Mouse (Mus musculus): ENCODE results near the gene Tmem106c. TPM values are rescaled to one million over a fixed set of nuclear protein-coding genes. Genes with fewer than 3 reads are reported as not detected.

Gene Tmem106c
- polyA plus RNA-seq, 1 experiment from 2014 or later: 37.8 TPM

DNA sequence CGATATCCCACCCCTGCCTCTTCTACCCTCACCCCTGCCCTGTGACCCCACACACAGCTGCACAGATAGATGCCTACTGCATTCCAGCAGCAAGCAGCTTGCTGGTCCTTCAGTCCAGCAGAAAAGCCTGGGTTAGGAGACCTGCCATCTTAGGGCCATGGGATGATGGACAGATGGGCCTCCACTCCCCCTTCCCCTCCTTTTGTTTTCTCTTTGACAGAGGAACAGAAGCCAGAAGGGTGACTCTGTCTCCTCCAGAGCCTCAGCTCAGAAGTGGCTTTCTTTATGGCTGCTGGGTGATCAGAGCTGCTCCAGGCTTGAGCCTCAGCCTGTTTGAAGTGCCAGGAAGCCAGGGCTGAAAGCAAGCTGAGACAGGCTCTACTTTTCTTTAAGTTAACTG is 25.5 kb downstream of the Tmem106c start:
- Histone ChIP-seq H3K27ac (peak overlapping the region; percentile 93), H3K4me2 (no peak overlapping the region), H3K9ac (no peak overlapping the region), H3K4me3 (no peak overlapping the region), H3K9me3 (no peaks in the 10 kb centered on the region), H3K4me1 (peaks cover 45% of the 10 kb centered on the region), H3K27me3 (no peaks in the 10 kb centered on the region), H3K36me3 (peaks cover 65% of the 10 kb centered on the region)
- WGBS: 29% methylated on average over 1 of the region's 1 CpGs
- no peak for ATAC-seq (ENCODE audit: insufficient number of reproducible peaks, insufficient read depth, low FRiP score, low TSS enrichment, low read depth)

GRCm38 (mm10) chr15:97990124-97990523 is 26.1 kb downstream of the Tmem106c start:
- peaks cover 45% of the 10 kb centered on the region for H3K4me1 ChIP-seq
- peak overlapping the region; percentile 54; the same call in 1 of the 2 replicates for H3K9ac ChIP-seq
- no peak for ATAC-seq (ENCODE audit: insufficient number of reproducible peaks, insufficient read depth, low FRiP score, low TSS enrichment, low read depth)
- H3K36me3 ChIP-seq: peaks cover 65% of the 10 kb centered on the region
- no peaks in the 10 kb centered on the region for H3K9me3 ChIP-seq
- H3K4me3 ChIP-seq: peak overlapping the region; percentile 13; the same call in 1 of the 2 replicates
- no peaks in the 10 kb centered on the region for H3K27me3 ChIP-seq
- whole genome bisulfite sequencing: 2% methylated on average over 6 of the region's 6 CpGs
- H3K4me2 ChIP-seq: peak overlapping the region; percentile 45
- H3K27ac ChIP-seq: peak overlapping the region; percentile 93

- Histone ChIP-seq H3K4me2 (peak overlapping the region; percentile 4; the same call in 1 of the 2 replicates), H3K9me3 (no peaks in the 10 kb centered on the region), H3K27me3 (no peaks in the 10 kb centered on the region), H3K4me1 (peaks cover 45% of the 10 kb centered on the region), H3K4me3 (no peak overlapping the region; the same call in 1 of the 2 replicates), H3K9ac (peak overlapping the region; percentile 46; the same call in 1 of the 2 replicates), H3K36me3 (peaks cover 62% of the 10 kb centered on the region), H3K27ac (peak overlapping the region; percentile 93)
- ATAC-seq (ENCODE audit: insufficient number of reproducible peaks, insufficient read depth, low FRiP score, low TSS enrichment, low read depth): no peak
- WGBS: 8% methylated on average over 4 of the region's 4 CpGs
These were observed 26.7 kb downstream of the Tmem106c start for GRCm38 (mm10) chr15:97990721-97991120.

DNA sequence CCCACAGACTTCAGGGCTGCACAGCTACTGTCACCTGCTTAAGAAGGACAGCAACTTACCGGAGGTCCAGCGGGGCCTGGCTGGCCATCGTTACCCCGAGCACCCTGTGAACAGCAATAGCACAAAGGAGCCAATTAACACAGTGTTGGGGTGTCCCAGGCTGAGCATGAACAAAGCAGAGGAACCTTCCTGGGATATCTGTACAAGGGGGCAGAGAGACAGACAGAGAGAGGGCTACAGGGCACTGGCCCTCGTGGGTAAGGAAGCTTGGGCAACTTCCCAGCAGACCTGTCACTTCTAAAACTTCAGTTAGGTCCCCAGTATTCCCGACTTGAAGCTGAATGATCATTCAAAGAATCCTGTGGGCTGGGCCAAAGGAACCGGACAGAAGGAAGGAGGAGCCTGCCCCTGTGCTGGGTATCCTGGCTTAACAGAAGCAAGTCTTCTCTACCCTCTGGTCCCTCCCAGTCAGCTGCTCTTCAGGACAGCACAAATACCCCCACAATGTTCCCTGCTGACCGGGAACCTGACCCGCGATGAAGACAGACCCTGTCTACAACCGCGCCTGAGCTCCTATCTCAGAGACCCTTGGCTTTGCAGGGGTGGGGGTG is 27.4 kb downstream of the Tmem106c start:
- no peak overlapping the region for H3K4me2 ChIP-seq
- WGBS: 17% methylated on average over 12 of the region's 12 CpGs
- peak overlapping the region; percentile 93 for H3K27ac ChIP-seq
- H3K4me3 ChIP-seq: no peak overlapping the region
- H3K9me3 ChIP-seq: no peaks in the 10 kb centered on the region
- ATAC-seq (ENCODE audit: insufficient number of reproducible peaks, insufficient read depth, low FRiP score, low TSS enrichment, low read depth): no peak
- H3K4me1 ChIP-seq: peaks cover 47% of the 10 kb centered on the region
- peaks cover 61% of the 10 kb centered on the region for H3K36me3 ChIP-seq
- H3K27me3 ChIP-seq: no peaks in the 10 kb centered on the region
- H3K9ac ChIP-seq: peak overlapping the region; percentile 46; the same call in 1 of the 2 replicates

DNA sequence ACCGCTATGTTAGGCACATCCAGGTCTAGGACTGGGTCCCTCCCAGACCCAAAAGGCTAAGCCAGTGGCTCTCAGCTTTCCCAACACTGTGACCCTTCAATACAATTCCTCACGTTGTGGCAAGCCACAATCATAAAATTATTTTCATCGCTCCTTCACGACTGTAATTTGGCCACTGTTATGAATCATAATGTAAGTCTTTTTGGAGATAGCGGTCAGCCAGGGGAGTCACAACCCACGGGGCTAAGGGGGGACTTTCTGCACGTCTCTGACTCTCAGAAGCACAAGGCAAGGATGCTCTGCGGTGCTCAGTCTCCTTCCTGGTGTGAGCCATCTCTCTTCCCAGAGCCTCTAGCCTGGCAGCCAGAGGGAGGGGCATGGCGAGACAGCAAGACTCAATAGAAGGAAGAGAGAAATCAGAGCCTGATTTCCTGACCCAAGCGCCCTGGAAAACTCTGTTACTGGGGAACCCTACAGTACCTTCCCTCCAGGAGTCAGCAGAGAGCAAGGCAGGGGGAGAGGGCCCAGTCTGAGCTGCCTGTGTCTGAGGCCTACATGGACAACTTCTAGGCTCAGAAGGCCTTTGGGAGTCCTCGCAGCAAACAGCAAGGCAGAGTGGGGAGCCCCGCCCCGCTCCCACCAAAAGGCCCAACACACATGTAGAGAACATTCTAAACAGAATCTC is 28.2 kb downstream of the Tmem106c start:
- Histone ChIP-seq H3K4me3 (no peak overlapping the region), H3K27me3 (no peaks in the 10 kb centered on the region), H3K27ac (peak overlapping the region; percentile 93), H3K9me3 (no peaks in the 10 kb centered on the region), H3K4me1 (peaks cover 48% of the 10 kb centered on the region), H3K9ac (peak overlapping the region; percentile 65), H3K36me3 (peaks cover 62% of the 10 kb centered on the region), H3K4me2 (peak overlapping the region; percentile 61)
- WGBS: 38% methylated on average over 13 of the region's 13 CpGs
- ATAC-seq (ENCODE audit: insufficient number of reproducible peaks, insufficient read depth, low FRiP score, low TSS enrichment, low read depth): peak; percentile 5; the same call in 1 of the 2 replicates

DNA sequence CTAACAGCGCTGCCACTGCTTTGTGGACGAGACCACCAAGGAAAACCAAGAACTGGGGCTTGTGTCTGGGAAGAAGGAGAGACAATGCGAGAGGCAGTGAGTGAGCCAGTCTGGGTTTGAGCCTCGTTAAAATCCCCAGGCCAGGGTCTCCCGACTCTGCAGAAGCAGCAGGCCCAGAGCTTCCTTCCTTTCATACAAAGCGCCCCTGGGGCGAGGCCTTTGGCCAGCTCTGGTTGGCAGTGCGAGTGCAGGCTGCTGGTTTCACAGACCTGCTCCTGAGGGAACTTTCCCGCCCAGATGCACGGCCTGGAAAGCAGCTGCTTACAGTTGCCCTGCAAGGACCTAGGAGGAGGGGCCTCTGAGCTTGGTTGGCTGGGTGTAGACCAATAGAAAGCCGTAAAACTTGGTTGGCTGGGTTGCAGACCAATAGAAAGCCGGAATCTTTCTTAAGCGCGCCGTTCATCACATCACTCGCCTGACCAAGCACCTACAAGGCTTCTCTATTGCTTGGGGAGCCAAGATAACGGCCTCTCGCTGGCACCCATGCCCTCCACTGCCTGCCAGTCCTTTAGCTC is 28.8 kb downstream of the Tmem106c start:
- no peaks in the 10 kb centered on the region for H3K27me3 ChIP-seq
- H3K4me3 ChIP-seq: peak overlapping the region; percentile 37
- peaks cover 62% of the 10 kb centered on the region for H3K36me3 ChIP-seq
- ATAC-seq (ENCODE audit: insufficient number of reproducible peaks, insufficient read depth, low FRiP score, low TSS enrichment, low read depth): peak; percentile 85
- no peaks in the 10 kb centered on the region for H3K9me3 ChIP-seq
- 4% methylated on average over 18 of the region's 18 CpGs for WGBS
- peak overlapping the region; percentile 61 for H3K4me2 ChIP-seq
- H3K4me1 ChIP-seq: peaks cover 50% of the 10 kb centered on the region
- peak overlapping the region; percentile 65 for H3K9ac ChIP-seq
- H3K27ac ChIP-seq: peak overlapping the region; percentile 93

DNA sequence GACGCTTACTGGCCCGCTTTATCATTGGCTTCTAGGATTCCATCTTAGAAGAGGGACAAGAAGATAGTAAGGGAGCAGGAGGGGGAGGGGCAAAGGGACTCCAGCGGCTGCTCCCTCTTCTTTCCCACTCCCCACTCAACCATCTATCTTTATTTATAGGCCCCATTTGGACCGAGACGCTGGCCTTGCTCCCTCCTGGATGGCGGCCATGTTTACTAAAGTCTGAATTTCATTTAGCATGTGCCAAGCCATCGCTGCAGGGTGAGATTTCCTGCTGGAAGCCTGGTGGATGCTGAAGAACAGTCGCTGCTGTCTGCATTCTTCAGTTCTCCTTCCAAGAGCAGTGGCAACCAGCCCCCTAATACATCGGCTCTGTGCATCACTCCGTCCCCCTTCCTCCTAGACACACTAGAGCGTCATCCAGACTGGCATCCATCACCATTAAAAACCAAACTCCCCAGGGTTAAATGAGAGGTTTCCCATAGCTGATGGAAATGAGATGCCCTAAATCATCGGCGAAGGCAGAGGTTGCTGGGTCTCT is 32.8 kb downstream of the Tmem106c start:
- peaks cover 44% of the 10 kb centered on the region for H3K4me1 ChIP-seq
- H3K9me3 ChIP-seq: no peaks in the 10 kb centered on the region
- H3K4me2 ChIP-seq: no peak overlapping the region
- no peak overlapping the region for H3K9ac ChIP-seq
- peak overlapping the region; percentile 34; the same call in 1 of the 2 replicates for H3K27ac ChIP-seq
- peaks cover 48% of the 10 kb centered on the region for H3K36me3 ChIP-seq
- WGBS: 82% methylated on average over 13 of the region's 13 CpGs
- H3K27me3 ChIP-seq: peaks cover 25% of the 10 kb centered on the region
- H3K4me3 ChIP-seq: no peak overlapping the region
- no peak for ATAC-seq (ENCODE audit: insufficient number of reproducible peaks, insufficient read depth, low FRiP score, low TSS enrichment, low read depth)

DNA sequence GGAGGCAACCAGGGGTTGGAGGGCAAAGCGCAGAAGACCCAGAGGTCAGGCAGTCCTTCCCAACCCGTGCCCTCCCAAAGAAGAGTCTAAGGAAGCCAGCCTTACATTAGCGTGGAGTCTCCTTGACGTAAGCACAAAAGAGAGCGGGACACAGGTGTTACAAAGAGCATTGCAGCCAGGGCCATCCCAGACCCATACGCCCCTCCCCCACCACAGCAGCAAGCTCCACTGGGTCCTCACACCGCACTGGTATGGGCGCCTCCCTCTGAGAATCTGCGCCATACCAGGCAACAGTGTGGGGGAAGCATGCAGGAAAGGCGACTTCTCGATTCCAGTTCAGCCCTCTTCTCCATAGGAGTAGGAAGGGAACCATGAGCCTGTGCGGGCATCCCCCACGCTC is 35.5 kb downstream of the Tmem106c start:
- peaks cover 37% of the 10 kb centered on the region for H3K36me3 ChIP-seq
- 48% methylated on average over 13 of the region's 13 CpGs for WGBS
- H3K9ac ChIP-seq: peak overlapping the region; percentile 36; the same call in 1 of the 2 replicates
- peak overlapping the region; percentile 12 for H3K4me3 ChIP-seq
- H3K9me3 ChIP-seq: no peaks in the 10 kb centered on the region
- peaks cover 49% of the 10 kb centered on the region for H3K4me1 ChIP-seq
- H3K4me2 ChIP-seq: peak overlapping the region; percentile 90
- peaks cover 39% of the 10 kb centered on the region for H3K27me3 ChIP-seq
- ATAC-seq (ENCODE audit: insufficient number of reproducible peaks, insufficient read depth, low FRiP score, low TSS enrichment, low read depth): no peak
- H3K27ac ChIP-seq: peak overlapping the region; percentile 39; the same call in 1 of the 2 replicates

- H3K4me1 ChIP-seq: peaks cover 54% of the 10 kb centered on the region
- peak overlapping the region; percentile 90 for H3K4me2 ChIP-seq
- H3K27me3 ChIP-seq: peaks cover 43% of the 10 kb centered on the region
- H3K27ac ChIP-seq: peak overlapping the region; percentile 39; the same call in 1 of the 2 replicates
- no peak for ATAC-seq (ENCODE audit: insufficient number of reproducible peaks, insufficient read depth, low FRiP score, low TSS enrichment, low read depth)
- peaks cover 32% of the 10 kb centered on the region for H3K36me3 ChIP-seq
- H3K9ac ChIP-seq: peak overlapping the region; percentile 36; the same call in 1 of the 2 replicates
- H3K4me3 ChIP-seq: peak overlapping the region; percentile 61
- H3K9me3 ChIP-seq: no peaks in the 10 kb centered on the region
- 36% methylated on average over 7 of the region's 7 CpGs for WGBS
These were observed 36.0 kb downstream of the Tmem106c start for GRCm38 (mm10) chr15:97999991-98000390.

DNA sequence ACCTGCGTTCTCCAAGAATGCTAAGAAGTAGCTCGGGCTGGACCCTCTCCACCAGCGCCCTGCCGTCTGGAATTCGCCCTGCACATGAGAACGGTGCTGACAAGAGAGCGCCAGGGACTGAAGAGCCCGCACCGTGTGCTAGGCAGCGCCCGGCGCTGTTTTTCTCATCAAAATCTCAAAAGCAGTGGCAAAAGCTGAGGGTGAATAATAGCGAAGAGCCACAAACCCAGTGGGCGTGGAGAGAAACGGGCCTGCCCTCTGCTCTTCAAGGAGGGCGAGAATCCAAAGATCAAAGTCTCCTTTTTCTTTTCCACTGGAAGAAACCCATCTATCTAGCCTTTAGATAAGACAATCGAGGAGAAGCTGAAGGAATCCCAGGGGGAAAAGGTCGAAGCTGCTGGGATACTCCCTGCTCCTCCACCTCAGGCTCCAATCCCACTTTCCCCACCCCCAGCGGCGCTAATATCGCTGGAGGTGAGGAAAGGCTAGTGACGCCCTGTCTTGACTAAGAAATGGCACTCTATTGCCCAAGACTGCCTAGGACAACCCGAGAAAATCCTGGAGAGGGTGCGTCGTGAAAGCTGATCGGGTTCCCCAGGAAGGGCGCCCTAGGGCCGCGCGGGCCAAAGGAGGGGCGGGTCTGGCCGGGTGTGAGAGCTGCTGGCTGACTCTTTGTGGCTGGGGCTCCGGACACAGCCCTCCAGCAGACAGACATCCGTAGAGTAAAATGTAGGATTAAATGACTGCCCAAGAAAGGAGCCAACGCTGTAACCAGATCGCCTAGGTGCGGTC is 37.5 kb downstream of the Tmem106c start:
- Histone ChIP-seq H3K4me2 (peak overlapping the region; percentile 90), H3K36me3 (peaks cover 22% of the 10 kb centered on the region), H3K27ac (peak overlapping the region; percentile 89), H3K27me3 (peaks cover 51% of the 10 kb centered on the region), H3K9ac (peak overlapping the region; percentile 83), H3K4me1 (peaks cover 59% of the 10 kb centered on the region), H3K4me3 (peak overlapping the region; percentile 61), H3K9me3 (no peaks in the 10 kb centered on the region)
- peak; percentile 2; the same call in 1 of the 2 replicates for ATAC-seq (ENCODE audit: insufficient number of reproducible peaks, insufficient read depth, low FRiP score, low TSS enrichment, low read depth)
- WGBS: under 1% methylated on average over 37 of the region's 37 CpGs

All from embryonic facial prominence, embryonic 13.5 days (tissue).